Mouse (Mus musculus) gastrocnemius, postnatal 10 days (tissue): ENCODE data around the gene Crygd. TPM values are rescaled to one million over a fixed set of nuclear protein-coding genes. Genes with fewer than 3 reads are reported as not detected.
"Not testable (repeated sequence)": the region's sequence is repeated elsewhere in the genome, so short reads cannot be mapped to it uniquely, and the experiment has no call there.

Experiments used
- DNase-seq: peaks from one replicate; pipeline ENCODE4 v3.0.0; 2021; ENCODE audit warnings: mixed read lengths
- long read RNA-seq, 2 experiments: library from polyadenylated mRNA; stranded (forward); transcript quantifications; one replicate each; pipeline ENCODE4 v2.0.0; 2021
- total RNA-seq, 2 experiments: library from RNA; stranded (reverse); gene quantifications; 2 replicates each; pipeline ENCODE4 v1.2.3; 2021

The Crygd gene
- total RNA-seq, result not detected
- long read RNA-seq, experiment 1, result 0 reads
- long read RNA-seq, experiment 2, result 0 reads

- no peak for DNase-seq
Measured at GRCm38 (mm10) chr1:65063352-65063751, at the start of gene Crygd. Crygd (minus strand) TSS chr1:65063452.

GRCm38 (mm10) chr1:65112807-65113196, 49.5 kb upstream of the Crygd start:
- no peak for DNase-seq

- DNase-seq, result peak; percentile 67
Measured at GRCm38 (mm10) chr1:65112031-65112806, 49.0 kb upstream of the Crygd start.

GRCm38 (mm10) chr1:65109756-65110435, 46.6 kb upstream of the Crygd start:
- DNase-seq, result no peak

- DNase-seq, result no peak
Measured at GRCm38 (mm10) chr1:65109196-65109595, 45.9 kb upstream of the Crygd start.

GRCm38 (mm10) chr1:65107654-65108279, 44.5 kb upstream of the Crygd start:
- DNase-seq, result no peak

GRCm38 (mm10) chr1:65103273-65103672, 40.0 kb upstream of the Crygd start, which contains the start of gene Cryga:
Cryga (minus strand) TSS chr1:65103373.
- no peak for DNase-seq

GRCm38 (mm10) chr1:65096953-65097352, 33.7 kb upstream of the Crygd start:
- no peak for DNase-seq

GRCm38 (mm10) chr1:65091566-65091965, 28.3 kb upstream of the Crygd start:
- no peak for DNase-seq

GRCm38 (mm10) chr1:65090370-65090769, 27.1 kb upstream of the Crygd start:
- DNase-seq, result no peak

- DNase-seq, result no peak
Measured at GRCm38 (mm10) chr1:65088567-65089356, 25.5 kb upstream of the Crygd start.

- no peak for DNase-seq
Measured at GRCm38 (mm10) chr1:65082188-65082587, 18.9 kb upstream of the Crygd start, which contains the start of gene Crygb. Crygb (minus strand) TSS chr1:65082288.

- no peak for DNase-seq
Measured at GRCm38 (mm10) chr1:65075607-65076006, 12.4 kb upstream of the Crygd start.

GRCm38 (mm10) chr1:65073589-65073988, 10.3 kb upstream of the Crygd start, which contains the start of gene Crygc:
Crygc (minus strand) TSS chr1:65073689.
- DNase-seq, result no peak

- DNase-seq, result no peak
Measured at GRCm38 (mm10) chr1:65067842-65068241, 4.6 kb upstream of the Crygd start.

GRCm38 (mm10) chr1:65064201-65064600, 949 bp upstream of the Crygd start:
- no peak for DNase-seq

- DNase-seq, result no peak
Measured at GRCm38 (mm10) chr1:65052140-65052539, 11.1 kb downstream of the Crygd start.

- no peak for DNase-seq
Measured at GRCm38 (mm10) chr1:65051696-65052095, 11.6 kb downstream of the Crygd start.

GRCm38 (mm10) chr1:65050952-65051351, 12.3 kb downstream of the Crygd start, which contains the start of gene Cryge:
Cryge (minus strand) TSS chr1:65051149.
- DNase-seq, result not testable (repeated sequence)

- DNase-seq, result peak; percentile 27
Measured at GRCm38 (mm10) chr1:65048781-65049180, 14.5 kb downstream of the Crygd start.

- DNase-seq, result peak; percentile 15
Measured at GRCm38 (mm10) chr1:65046401-65047109, 16.7 kb downstream of the Crygd start.
